Mouse (Mus musculus): ENCODE data around the gene Macf1. TPM values are rescaled to one million over a fixed set of nuclear protein-coding genes. Genes with fewer than 3 reads are reported as not detected.

The Macf1 gene
- polyA plus RNA-seq, 1 experiment from 2014 or later: 76.5 TPM

DNA sequence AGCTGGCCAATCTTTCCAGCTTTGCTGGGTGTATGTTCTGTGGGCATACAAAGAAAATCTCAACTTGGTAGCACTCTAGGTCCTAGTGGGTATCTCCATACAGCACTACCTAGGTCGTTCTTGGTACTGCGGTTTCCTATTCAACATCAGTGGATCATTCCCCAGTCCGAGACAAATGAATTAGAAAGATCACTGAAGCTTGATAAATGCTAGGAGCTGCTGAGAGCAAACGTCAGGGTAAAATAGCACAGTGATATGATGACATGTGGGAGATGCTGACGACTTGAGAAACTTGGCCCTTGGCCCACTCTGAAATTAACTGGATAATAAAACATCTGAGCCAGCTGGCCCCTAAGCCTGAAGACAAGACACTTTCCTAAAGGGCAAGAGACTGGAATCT is 78.2 kb downstream of the Macf1 start:
- no peaks in the 10 kb centered on the region for H3K36me3 ChIP-seq (ENCODE audit: control insufficient read depth, insufficient read depth, low read length)
- no peak overlapping the region for H3K9ac ChIP-seq (ENCODE audit: low read length)
- H3K4me3 ChIP-seq (ENCODE audit: low read depth, low read length): no peak overlapping the region
- no peak overlapping the region for H3K27ac ChIP-seq (ENCODE audit: low read depth, low read length)
- H3K4me1 ChIP-seq (ENCODE audit: control insufficient read depth, insufficient read depth, low read length): peaks cover 6% of the 10 kb centered on the region; the same call in 1 of the 2 replicates
- H3K27me3 ChIP-seq (replicated peaks; ENCODE audit: control insufficient read depth, insufficient read depth, low read length): no peaks in the 10 kb centered on the region
- DNase-seq (ENCODE audit: low spot score) (peak; percentile 47), ATAC-seq (peak; percentile 34; the same call in 1 of the 2 replicates)
- 0 out of 2 replicates have a peak, but pooled peaks cover 2% of the 10 kb centered on the region for H3K9me3 ChIP-seq (replicated peaks; ENCODE audit: control insufficient read depth, low read length)
- WGBS: 41% methylated on average over 5 of the region's 5 CpGs
- no peak overlapping the region for H3K4me2 ChIP-seq (ENCODE audit: low read length)

DNA sequence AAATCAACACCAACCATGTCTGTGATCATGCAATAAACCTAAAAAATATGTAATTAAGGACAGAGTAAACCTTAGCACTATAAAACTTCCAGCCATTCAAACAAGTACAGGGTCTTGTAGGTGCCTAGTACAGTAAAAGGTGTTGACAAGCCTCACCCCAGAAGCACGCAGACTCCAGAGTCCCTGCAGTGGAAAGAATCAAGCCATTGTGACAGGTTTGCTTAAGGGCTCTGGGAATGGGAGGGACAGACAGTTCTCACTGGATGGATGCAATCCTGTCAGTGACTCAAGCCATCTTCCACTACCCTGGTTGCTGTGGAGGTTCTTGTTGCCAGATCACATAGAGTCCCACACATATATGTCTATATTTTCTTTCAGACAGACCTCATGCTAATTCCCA is 78.9 kb downstream of the Macf1 start:
- no peak for ATAC-seq
- H3K9me3 ChIP-seq (replicated peaks; ENCODE audit: control insufficient read depth, low read length): 0 out of 2 replicates have a peak, but pooled peaks cover 2% of the 10 kb centered on the region
- no peak overlapping the region for H3K4me2 ChIP-seq (ENCODE audit: low read length)
- no peaks in the 10 kb centered on the region for H3K36me3 ChIP-seq (ENCODE audit: control insufficient read depth, insufficient read depth, low read length)
- H3K4me3 ChIP-seq (ENCODE audit: low read depth, low read length): no peak overlapping the region
- peaks cover 6% of the 10 kb centered on the region; the same call in 1 of the 2 replicates for H3K4me1 ChIP-seq (ENCODE audit: control insufficient read depth, insufficient read depth, low read length)
- H3K27ac ChIP-seq (ENCODE audit: low read depth, low read length): no peak overlapping the region
- no peak for DNase-seq (ENCODE audit: low spot score)
- H3K27me3 ChIP-seq (replicated peaks; ENCODE audit: control insufficient read depth, insufficient read depth, low read length): no peaks in the 10 kb centered on the region
- WGBS: 83% methylated on average over 1 of the region's 1 CpGs
- H3K9ac ChIP-seq (ENCODE audit: low read length): no peak overlapping the region

DNA sequence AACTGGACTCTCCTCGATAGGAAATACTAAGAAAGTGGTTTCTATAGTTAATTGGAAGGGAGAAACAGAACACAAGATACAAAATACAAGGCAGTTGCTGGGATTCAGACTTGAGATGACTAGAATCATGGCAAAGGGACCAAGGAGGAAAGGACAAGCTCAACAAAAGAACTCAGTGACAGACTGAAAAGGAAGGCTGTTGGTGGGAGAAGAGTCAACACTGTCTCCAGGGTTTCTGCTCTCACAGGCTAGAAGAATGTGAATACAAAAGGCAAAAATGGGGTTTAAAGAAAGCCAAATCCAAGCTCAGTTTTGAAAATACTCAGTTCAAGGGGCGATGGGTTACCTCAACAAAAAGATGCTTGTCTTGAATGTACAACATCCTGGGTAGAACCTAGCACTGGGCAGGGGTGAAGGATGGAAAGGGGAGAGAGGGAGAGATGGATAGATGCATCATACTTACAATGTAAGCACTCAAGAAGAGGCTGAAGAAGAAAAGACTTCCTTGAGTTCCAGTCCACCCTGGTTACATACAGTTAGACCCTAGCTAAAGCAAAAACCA is 81.4 kb downstream of the Macf1 start:
- H3K36me3 ChIP-seq (ENCODE audit: control insufficient read depth, insufficient read depth, low read length): no peaks in the 10 kb centered on the region
- DNase-seq (ENCODE audit: low spot score) (no peak), ATAC-seq (no peak)
- H3K27ac ChIP-seq (ENCODE audit: low read depth, low read length): no peak overlapping the region
- no peak overlapping the region for H3K4me2 ChIP-seq (ENCODE audit: low read length)
- no peak overlapping the region for H3K9ac ChIP-seq (ENCODE audit: low read length)
- WGBS: 86% methylated on average over 2 of the region's 2 CpGs
- H3K4me3 ChIP-seq (ENCODE audit: low read depth, low read length): no peak overlapping the region
- H3K4me1 ChIP-seq (ENCODE audit: control insufficient read depth, insufficient read depth, low read length): peaks cover 6% of the 10 kb centered on the region; the same call in 1 of the 2 replicates
- H3K27me3 ChIP-seq (replicated peaks; ENCODE audit: control insufficient read depth, insufficient read depth, low read length): no peaks in the 10 kb centered on the region
- 0 out of 2 replicates have a peak, but pooled peaks cover 2% of the 10 kb centered on the region for H3K9me3 ChIP-seq (replicated peaks; ENCODE audit: control insufficient read depth, low read length)

DNA sequence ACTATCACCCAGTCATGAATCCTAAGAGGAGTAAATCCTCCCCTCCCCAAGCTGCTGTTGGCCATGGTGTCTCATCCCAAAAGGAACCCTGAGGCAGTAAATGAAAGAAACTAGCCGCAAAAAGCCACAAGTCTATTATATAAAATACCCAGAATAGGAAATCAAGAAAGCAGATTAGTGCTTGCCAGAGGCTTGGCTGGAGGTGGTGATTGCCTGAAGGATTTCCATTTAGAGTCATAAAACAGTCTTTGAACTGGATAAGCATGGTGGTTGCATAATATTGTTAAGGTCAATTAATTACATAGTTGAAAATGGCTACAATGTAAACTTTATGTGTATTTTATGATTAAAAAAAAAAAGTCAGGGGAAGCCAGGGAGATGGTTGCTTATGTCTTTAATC is 83.1 kb downstream of the Macf1 start:
- Histone ChIP-seq H3K27ac (ENCODE audit: low read depth, low read length) (no peak overlapping the region), H3K9me3 (replicated peaks; ENCODE audit: control insufficient read depth, low read length) (no peaks in the 10 kb centered on the region), H3K9ac (ENCODE audit: low read length) (no peak overlapping the region), H3K27me3 (replicated peaks; ENCODE audit: control insufficient read depth, insufficient read depth, low read length) (no peaks in the 10 kb centered on the region), H3K36me3 (ENCODE audit: control insufficient read depth, insufficient read depth, low read length) (no peaks in the 10 kb centered on the region), H3K4me3 (ENCODE audit: low read depth, low read length) (no peak overlapping the region), H3K4me2 (ENCODE audit: low read length) (no peak overlapping the region), H3K4me1 (ENCODE audit: control insufficient read depth, insufficient read depth, low read length) (peaks cover 5% of the 10 kb centered on the region; the same call in 1 of the 2 replicates)
- no peak for ATAC-seq
- DNase-seq (ENCODE audit: low spot score): no peak
- 74% methylated on average over 1 of the region's 1 CpGs for WGBS

DNA sequence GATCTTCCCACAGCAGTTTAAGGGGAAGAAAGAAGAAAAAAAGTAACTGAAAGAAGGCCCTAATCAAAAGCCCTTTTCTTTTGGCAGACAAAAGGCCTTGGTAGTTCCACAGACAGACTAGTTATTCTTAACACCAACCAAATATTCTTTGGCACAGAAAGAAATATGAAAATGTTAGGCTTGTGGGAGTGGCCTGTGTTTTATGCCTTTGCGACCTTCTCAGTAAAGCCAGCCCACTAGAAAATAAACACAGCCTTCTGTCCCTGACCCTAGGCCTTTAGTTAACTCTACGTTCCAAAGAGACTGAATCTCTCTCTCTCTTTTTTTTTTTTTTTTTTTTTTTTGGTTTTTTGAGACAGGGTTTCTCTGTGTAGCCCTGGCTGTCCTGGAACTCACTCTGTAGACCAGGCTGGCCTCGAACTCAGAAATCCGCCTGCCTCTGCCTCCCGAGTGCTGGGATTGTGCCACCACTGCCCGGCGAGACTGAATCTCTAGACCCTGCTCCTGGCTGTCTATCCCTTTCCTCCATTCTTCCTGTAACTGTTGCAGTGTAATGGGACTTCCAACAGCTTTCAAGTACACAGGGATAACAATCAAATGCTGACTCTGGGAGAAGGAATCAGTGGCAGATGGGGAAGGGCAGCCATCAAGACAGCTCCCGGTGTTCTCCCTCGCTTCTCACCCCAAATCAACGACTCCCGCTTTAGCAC is 85.5 kb downstream of the Macf1 start:
- no peaks in the 10 kb centered on the region for H3K9me3 ChIP-seq (replicated peaks; ENCODE audit: control insufficient read depth, low read length)
- H3K4me3 ChIP-seq (ENCODE audit: low read depth, low read length): no peak overlapping the region
- H3K4me1 ChIP-seq (ENCODE audit: control insufficient read depth, insufficient read depth, low read length): peaks cover 17% of the 10 kb centered on the region
- ATAC-seq (no peak), DNase-seq (ENCODE audit: low spot score) (no peak)
- no peak overlapping the region for H3K4me2 ChIP-seq (ENCODE audit: low read length)
- H3K27ac ChIP-seq (ENCODE audit: low read depth, low read length): no peak overlapping the region
- H3K36me3 ChIP-seq (ENCODE audit: control insufficient read depth, insufficient read depth, low read length): no peaks in the 10 kb centered on the region
- H3K27me3 ChIP-seq (replicated peaks; ENCODE audit: control insufficient read depth, insufficient read depth, low read length): no peaks in the 10 kb centered on the region
- H3K9ac ChIP-seq (ENCODE audit: low read length): no peak overlapping the region
- WGBS: 78% methylated on average over 10 of the region's 11 CpGs

DNA sequence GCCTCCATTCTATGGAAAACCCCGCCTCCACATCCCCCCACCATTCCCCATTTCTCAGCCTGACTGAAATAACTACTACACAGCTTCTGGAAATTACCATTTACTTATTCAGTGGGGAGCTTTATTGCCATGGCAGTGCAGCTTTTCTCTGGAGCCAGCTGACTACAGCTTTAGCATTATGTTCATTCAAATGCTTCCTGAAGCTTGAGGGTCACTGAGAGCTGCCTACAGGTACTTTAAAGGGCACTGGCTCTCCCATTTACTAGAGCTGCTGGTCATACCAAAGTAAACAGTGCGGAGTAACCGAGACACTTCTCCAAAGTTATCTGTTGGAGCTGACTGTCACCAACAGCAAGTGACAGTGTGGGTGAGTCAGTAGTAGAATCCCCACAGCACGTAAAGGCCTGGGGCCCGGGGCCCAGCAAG is 89.8 kb downstream of the Macf1 start:
- Histone ChIP-seq H3K36me3 (ENCODE audit: control insufficient read depth, insufficient read depth, low read length) (no peaks in the 10 kb centered on the region), H3K27me3 (replicated peaks; ENCODE audit: control insufficient read depth, insufficient read depth, low read length) (no peaks in the 10 kb centered on the region), H3K9me3 (replicated peaks; ENCODE audit: control insufficient read depth, low read length) (no peaks in the 10 kb centered on the region), H3K4me2 (ENCODE audit: low read length) (no peak overlapping the region), H3K4me3 (ENCODE audit: low read depth, low read length) (no peak overlapping the region), H3K27ac (ENCODE audit: low read depth, low read length) (peak overlapping the region; percentile 75), H3K9ac (ENCODE audit: low read length) (no peak overlapping the region; the same call in 1 of the 2 replicates), H3K4me1 (ENCODE audit: control insufficient read depth, insufficient read depth, low read length) (peaks cover 32% of the 10 kb centered on the region)
- DNase-seq (ENCODE audit: low spot score): peak; percentile 72
- ATAC-seq: peak; percentile 76
- 26% methylated on average over 5 of the region's 5 CpGs for WGBS

DNA sequence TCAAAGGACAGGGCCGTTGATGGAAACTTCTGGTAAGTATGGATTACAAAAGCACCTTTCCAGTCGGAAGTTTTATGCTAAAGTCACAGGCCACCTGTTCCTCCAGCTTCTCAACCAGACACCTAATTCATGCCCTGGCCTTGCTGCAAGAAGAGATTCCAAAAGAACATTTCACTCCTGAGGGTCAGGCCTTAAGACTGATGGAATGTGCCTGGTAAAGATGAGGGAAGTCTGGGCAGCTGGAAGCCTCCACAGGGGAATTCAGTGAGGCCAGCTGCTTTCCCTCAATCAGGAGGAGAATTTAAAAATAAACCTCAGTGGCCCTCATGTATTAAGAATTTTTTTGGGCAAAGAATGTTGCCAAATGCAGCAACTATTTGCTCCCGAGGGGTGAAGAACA is 90.5 kb downstream of the Macf1 start:
- no peaks in the 10 kb centered on the region for H3K36me3 ChIP-seq (ENCODE audit: control insufficient read depth, insufficient read depth, low read length)
- no peak for DNase-seq (ENCODE audit: low spot score)
- H3K9ac ChIP-seq (ENCODE audit: low read length): no peak overlapping the region
- no peak overlapping the region for H3K4me2 ChIP-seq (ENCODE audit: low read length)
- no peaks in the 10 kb centered on the region for H3K9me3 ChIP-seq (replicated peaks; ENCODE audit: control insufficient read depth, low read length)
- no peak overlapping the region for H3K4me3 ChIP-seq (ENCODE audit: low read depth, low read length)
- peaks cover 37% of the 10 kb centered on the region for H3K4me1 ChIP-seq (ENCODE audit: control insufficient read depth, insufficient read depth, low read length)
- H3K27me3 ChIP-seq (replicated peaks; ENCODE audit: control insufficient read depth, insufficient read depth, low read length): no peaks in the 10 kb centered on the region
- no peak for ATAC-seq
- WGBS: 31% methylated on average over 3 of the region's 3 CpGs
- H3K27ac ChIP-seq (ENCODE audit: low read depth, low read length): peak overlapping the region; percentile 58; the same call in 1 of the 2 replicates

DNA sequence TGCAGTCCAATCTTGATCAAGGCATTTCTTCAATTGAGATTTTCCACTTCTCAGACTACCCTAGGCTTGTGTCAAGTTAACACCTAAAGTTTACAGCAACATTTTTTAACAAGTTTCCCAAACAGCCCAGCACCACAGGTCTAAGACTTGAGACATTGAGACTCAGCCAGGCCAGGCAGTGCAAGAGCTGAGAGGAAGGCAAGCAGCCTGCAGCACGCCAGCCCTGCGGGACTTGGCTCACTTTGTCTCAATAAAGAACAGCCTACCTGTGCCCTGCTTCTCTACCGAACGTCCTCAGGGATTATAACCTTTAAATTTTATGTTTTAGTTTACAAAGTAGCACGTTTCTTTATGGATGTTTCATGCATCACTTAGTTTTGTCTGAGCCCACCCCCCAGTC is 92.1 kb downstream of the Macf1 start:
- Histone ChIP-seq H3K4me1 (ENCODE audit: control insufficient read depth, insufficient read depth, low read length) (peaks cover 39% of the 10 kb centered on the region), H3K27ac (ENCODE audit: low read depth, low read length) (no peak overlapping the region)

DNA sequence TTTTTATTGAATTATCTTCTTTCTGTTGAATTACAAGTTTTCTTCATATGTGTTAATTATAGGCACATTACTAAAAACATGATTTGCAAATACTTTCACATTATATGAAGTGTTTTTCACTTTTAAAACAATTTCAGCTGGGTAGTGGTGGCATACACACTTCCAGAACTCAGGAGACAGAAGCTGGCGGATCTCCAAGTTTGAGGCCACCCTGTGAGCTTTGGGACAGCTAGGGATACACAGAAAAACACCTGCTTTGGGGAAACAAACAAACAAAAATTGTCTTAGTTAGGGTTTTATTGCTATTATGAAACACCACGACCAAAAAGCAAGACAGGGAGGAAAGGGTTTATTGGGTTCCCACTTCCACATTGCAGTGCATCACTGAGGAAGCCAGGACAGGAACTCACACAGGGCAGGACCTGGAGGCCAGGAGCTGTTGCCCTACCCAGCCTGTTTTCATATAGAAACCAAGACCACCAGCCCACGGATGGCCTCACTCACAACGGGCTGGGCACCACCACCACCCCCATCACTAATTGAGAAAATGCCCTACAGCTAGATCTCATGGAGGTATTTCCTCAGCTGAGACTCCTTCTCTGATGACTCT is 93.0 kb downstream of the Macf1 start:
- H3K4me1 ChIP-seq (ENCODE audit: control insufficient read depth, insufficient read depth, low read length): peaks cover 39% of the 10 kb centered on the region
- no peak for DNase-seq (ENCODE audit: low spot score)

More for the DNA sequence above, 92.1 kb downstream of the Macf1 start:
- H3K4me3 ChIP-seq (ENCODE audit: low read depth, low read length): no peak overlapping the region
- no peak overlapping the region for H3K9ac ChIP-seq (ENCODE audit: low read length)
- H3K9me3 ChIP-seq (replicated peaks; ENCODE audit: control insufficient read depth, low read length): no peaks in the 10 kb centered on the region
- no peak overlapping the region for H3K4me2 ChIP-seq (ENCODE audit: low read length)
- no peaks in the 10 kb centered on the region for H3K27me3 ChIP-seq (replicated peaks; ENCODE audit: control insufficient read depth, insufficient read depth, low read length)
- no peak for DNase-seq (ENCODE audit: low spot score)
- ATAC-seq: no peak
- 79% methylated on average over 5 of the region's 5 CpGs for WGBS
- no peaks in the 10 kb centered on the region for H3K36me3 ChIP-seq (ENCODE audit: control insufficient read depth, insufficient read depth, low read length)

More for the DNA sequence above, 93.0 kb downstream of the Macf1 start:
- no peak overlapping the region for H3K4me2 ChIP-seq (ENCODE audit: low read length)
- H3K9me3 ChIP-seq (replicated peaks; ENCODE audit: control insufficient read depth, low read length): no peaks in the 10 kb centered on the region
- H3K27me3 ChIP-seq (replicated peaks; ENCODE audit: control insufficient read depth, insufficient read depth, low read length): no peaks in the 10 kb centered on the region
- H3K36me3 ChIP-seq (ENCODE audit: control insufficient read depth, insufficient read depth, low read length): no peaks in the 10 kb centered on the region
- H3K9ac ChIP-seq (ENCODE audit: low read length): no peak overlapping the region
- no peak overlapping the region for H3K4me3 ChIP-seq (ENCODE audit: low read depth, low read length)
- WGBS: 73% methylated on average over 4 of the region's 4 CpGs
- no peak for ATAC-seq
- H3K27ac ChIP-seq (ENCODE audit: low read depth, low read length): no peak overlapping the region
